In the genomic region with DNA sequence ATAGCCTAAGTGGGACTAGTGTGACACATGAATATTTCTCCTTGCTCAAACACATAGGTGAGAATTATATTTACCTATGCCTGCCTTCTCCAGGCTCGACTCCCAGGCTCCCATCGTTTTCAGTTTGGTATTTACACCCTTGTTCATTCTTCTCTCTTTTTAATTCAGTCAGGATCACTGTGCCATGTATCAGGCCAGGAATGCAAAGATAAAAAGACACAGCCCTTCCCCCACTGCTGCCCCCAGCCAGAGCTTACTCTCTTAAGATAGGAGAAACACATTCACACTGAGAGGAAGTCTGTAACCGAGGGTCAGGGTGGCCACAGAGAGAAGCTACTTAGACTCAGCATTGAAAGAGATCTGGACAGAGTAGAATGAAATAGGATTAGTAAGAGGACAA, we compare ENCODE assay signal across 10 mouse cellular contexts.
"Had no signal": no experiment of that assay in that cellular context is flagged by ENCODE, and none has a peak within 500 bp of the region (broad histone marks: within the 10 kb centered on the region; RNA-seq: fewer than 3 reads in every experiment).

No protein-coding gene starts in this region.

- H3K27ac ChIP-seq: left cerebral cortex, adult 2 months; limb, embryonic 10.5 days; liver, embryonic 15.5 days; midbrain, embryonic 13.5 days had no signal

- H3K9ac ChIP-seq: liver, embryonic 15.5 days; midbrain, embryonic 13.5 days had no signal

- H3K4me3 ChIP-seq: left cerebral cortex, adult 2 months; limb, embryonic 10.5 days; liver, embryonic 15.5 days; midbrain, embryonic 13.5 days had no signal

- H3K4me2 ChIP-seq: liver, embryonic 11.5 days; liver, embryonic 15.5 days; midbrain, embryonic 13.5 days had no signal

- H3K36me3 ChIP-seq: limb, embryonic 10.5 days; midbrain, embryonic 13.5 days had no signal

- H3K9me3 ChIP-seq: limb, embryonic 10.5 days; liver, embryonic 15.5 days; midbrain, embryonic 13.5 days had no signal

- H3K27me3 ChIP-seq: liver, embryonic 15.5 days; midbrain, embryonic 13.5 days had no signal

- ATAC-seq: midbrain, embryonic 13.5 days had no signal

- H3K4me1 ChIP-seq: midbrain, embryonic 13.5 days had no signal

- DNase-seq: kidney, adult 8-10 months; kidney, postnatal 25 days; lung, postnatal 10 days; right cerebral cortex, postnatal 25 days; thymus, postnatal 36 days had no signal
